Mouse (Mus musculus) frontal cortex, postnatal 14 days (tissue): ENCODE measurements at regions not wholly inside any gene's neighbourhood (a gene's known extent, or its start where the extent isn't known, plus 50 kb on each side); places are given as distances from the start of the nearest gene placed in this dataset.
A peak's percentile ranks its signal among the peaks of the same experiment; 100 is the strongest.

Experiments used
- DNase-seq, 2 experiments: peaks; one replicate each; pipeline ENCODE4 v3.0.0; 2022; ENCODE audit warnings: low spot score in 2 of 2

DNA sequence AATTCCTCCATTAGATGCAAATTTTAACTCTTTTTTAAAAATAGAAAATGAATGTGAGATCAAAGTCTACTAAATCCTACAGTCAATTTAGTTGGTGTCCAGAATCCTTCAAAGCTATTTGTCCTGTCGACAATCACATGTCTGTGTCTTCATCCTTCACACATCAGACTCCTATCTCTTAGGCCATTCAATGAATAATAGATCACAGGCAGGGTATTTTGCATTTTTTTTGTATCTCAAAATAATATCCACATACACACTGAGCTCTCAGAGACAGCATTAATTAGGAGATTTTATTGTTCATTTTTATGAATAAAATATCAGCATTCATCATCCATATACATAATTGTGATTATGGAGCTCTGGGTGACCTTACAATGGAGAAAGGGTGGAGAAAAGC is 427.2 kb downstream of the Hao1 start:
- no peak for DNase-seq

DNA sequence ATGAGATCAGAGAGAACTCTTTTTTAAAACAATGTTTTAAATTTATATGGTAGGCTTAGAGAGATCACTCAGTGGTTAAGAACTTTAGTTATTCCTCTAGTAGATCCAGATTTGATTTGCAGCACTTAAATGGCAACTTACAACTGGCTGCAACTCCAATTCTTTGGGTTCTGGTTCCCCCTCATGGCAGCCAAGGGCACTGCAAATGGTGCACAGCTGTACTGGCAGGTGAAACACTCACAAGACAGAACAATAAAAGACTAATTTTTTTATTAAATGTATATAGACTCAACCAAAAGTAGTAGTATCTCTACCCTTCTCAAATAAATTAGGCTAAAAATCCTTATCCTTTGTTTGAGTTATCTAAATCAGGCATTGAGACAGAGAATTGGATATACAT is 446.9 kb downstream of the Hao1 start:
- DNase-seq, result no peak

DNA sequence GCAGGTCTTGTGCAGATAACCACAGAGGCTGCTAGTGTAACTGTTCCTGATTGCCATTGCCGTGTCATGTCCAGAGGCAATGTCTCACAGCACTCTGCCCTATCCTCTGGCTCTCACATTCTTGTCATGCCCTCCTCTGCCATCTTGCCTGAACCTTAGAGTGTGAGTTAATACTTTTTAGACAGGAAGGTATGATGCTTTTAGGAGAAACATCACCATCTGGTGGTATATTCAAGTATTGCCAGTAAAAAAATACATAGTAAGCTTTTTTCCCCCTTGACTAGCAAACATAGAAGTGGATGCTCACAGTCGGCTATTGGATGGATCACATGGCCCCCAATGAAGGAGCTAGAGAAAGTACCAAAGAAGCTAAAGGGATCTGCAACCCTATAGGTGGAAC is 465.8 kb downstream of the Hao1 start:
- no peak for DNase-seq

DNA sequence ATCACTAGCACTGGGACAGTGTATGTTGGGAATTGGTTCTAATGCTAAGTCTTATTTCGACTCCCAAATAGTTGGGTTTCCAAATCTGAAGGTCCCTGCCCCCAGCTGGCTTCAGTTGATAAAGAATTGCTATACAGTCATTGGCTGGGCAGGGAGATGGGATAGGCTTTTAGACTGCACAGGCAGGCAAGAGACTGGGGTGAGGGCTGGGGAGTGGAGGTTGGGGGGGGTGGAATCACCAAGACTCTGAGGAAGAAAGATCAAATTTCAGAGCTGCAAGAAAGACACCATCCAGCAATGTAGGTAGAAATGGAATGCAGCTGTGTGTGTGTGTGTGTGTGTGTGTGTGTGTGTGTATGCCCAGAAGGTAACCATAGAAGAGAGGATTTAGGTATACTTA is 474.0 kb downstream of the Hao1 start:
- no peak for DNase-seq

DNA sequence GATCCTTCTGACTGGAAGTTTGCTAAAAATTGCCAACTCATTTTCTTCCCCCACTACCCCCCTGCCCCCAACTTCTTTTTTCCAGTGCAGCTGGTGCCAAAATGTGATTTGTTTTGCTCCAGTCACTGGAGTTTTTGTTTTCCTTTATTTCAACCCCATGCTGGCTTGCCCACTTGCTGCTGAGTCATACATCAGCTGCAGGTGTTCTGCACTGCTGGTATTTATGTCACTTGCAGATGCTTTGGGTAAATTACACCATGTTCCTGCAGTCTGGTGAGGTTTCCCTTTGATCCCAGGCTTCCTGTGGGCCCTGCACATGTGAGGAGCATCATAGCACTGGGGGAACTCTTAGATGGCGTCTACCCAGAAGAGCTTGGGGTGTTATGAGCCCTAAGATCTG is 476.2 kb downstream of the Hao1 start:
- DNase-seq, result no peak

DNA sequence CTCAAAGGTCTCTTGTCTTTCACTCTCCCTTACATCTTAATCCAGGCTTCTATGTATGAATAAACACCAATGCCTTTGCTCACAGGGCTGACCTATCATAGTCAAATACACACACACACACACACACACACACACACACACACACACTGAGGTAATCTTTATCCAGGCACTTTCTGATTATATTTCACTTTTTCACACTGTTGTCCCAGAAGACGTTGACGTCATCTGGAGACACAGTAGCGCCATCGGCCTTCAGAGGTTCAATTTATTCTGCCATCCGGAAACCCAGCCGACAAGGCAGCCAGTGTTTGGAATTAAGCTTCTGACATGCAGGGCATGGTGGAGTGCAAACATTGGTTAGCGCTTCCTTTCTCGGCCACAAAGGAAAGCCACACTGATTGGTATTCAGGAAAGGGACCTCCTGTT is 486.2 kb downstream of the Hao1 start:
- no peak for DNase-seq

DNA sequence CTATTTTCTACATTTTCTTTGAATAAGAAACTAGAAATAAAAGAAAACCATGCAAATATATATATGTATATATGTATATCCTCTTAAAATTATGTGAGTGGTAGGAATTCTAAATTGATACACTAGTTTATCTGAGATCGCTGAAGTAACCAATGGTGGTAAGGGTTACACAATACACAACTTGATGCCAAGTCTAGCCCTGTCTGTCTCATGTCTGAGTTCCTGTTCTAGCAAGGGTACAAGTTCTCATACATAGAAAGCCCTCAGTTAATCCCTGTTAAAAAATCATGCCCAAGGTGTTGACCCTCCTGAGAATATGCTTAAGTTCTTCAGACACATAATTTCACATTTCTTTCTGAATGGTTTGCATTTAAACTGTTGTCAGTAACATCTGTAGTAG is 486.8 kb downstream of the Hao1 start:
- DNase-seq, result no peak

DNA sequence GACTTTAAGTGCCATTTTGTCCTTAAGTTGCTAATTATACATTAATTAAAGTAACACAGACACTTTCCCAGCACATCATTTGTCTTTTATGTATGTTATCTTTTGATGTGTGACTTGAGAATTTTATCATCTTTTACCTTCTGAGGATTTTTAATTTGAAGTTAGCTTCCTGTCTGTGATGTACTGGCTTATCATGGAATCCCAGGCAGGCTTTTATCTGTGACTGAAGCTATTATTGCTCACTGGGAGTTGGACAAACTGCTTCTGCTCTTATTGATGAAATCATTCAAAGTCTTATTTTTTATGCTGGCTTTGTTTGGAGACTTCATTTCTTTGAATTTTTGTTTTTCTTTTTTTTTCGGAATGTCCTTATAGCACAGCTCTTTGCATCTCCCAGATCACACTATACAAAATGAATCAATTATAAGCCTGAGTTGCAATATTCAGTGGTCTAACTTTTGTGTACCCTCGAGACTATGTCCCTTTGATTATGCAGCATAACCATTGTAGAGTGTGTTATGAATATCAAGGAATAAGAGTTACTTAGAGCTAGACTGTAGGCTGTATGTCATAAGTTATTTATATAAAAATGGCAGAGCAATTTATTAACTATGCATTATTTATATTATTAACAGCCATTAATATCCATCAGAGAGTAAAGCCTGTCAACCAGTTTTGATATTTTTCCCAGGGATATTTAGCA is 494.1 kb downstream of the Hao1 start:
- DNase-seq, result no peak

DNA sequence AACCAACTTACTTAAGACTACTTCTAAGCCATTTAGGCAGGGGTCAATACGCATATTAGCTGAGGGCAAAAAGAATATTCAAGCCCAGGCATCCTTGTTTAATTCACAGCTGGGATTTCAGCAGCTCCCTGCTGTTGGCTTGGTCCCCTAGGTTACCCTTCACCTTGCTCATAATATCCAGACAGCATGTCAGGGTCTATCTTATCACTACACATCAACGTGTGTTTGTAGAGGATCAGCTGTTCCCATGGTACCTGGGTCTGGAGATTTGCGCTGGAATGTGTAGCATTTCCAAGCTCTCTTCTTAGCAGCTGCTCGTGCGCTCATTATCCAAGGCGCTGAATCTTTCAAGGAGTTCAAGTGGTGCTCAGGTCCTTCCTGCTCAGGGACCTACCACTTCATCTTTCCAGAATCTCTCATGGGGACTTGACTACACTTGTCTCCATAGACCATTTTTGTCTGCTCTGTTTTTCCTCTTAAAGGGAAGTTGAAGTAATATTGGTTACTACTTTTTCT is 484.5 kb downstream of the Bmp2 start:
- DNase-seq, result no peak

DNA sequence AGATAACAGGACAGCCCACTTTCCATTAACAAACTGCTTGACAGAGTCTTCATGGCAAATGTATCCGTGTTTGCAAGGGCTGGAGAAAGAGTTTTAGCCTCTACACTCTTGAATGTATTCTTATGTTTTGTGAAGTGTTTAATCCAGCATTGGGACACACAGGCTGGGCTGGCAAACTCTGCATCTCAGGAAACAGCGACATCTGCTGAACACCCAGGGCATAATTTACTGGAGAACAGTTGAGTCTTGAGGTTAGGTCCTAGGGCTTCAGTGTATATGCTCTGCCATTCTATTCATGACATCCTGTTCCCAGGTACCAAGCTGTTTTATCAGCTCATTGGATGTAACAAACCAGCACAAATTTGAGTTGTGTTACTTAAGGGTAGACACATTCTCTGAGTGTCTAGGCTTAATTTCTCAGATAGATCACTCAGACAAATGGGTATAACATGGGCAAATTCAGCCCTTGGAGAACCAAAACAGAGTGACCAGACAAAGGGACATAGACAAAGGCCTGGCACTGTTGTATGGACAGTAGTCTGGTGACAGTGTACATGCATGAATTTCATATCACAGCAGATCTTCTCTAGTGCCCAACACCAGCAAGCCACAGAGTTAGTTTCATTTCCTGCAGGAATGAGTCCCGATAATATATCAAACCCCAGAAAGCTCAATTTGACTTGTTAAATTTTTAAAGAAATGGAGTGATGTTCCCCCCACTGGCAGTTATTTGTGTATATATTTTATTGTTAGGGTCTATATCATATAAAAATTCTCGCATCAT is 477.9 kb downstream of the Bmp2 start:
- peak in 1 of 2 experiments; percentile 30 for DNase-seq

DNA sequence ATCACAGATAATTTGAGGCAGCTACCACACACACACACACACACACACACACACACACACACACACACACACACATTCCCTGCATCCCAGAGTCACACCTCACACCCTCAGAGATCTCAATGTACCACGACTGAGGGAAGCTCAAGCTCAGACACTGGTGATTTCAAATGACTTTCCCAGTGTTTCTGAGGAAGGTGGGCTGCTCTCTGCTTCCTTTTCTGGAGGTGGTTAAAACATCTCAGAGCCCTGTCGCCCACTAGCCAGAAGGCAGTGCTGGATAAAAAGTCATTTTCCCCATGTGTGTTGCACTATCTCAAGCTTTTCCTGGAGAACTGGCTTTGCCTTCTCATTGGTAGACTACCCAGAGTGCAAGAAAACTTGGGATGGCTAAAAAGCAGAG is 477.2 kb downstream of the Bmp2 start:
- DNase-seq, result no peak

DNA sequence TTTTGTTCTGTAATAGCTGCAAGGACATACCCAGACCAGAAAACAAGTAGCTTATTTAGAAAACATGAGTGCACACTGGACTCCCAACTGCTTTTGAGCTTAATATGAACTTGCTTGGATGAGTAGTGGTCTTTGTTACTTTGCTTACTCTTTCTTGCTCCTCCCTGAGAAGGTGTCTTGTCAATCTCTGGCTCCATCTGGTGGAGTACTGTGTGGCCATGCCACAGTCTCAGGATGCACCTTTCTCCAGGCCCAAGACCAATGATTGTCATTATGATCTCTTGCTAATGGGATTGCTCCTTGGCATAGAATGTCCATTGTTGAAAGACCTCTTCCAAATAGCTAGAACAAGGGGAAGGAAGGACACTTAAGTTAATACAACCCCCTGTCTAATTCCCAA is 465.1 kb downstream of the Bmp2 start:
- peak in 1 of 2 experiments; percentile 10 for DNase-seq

DNA sequence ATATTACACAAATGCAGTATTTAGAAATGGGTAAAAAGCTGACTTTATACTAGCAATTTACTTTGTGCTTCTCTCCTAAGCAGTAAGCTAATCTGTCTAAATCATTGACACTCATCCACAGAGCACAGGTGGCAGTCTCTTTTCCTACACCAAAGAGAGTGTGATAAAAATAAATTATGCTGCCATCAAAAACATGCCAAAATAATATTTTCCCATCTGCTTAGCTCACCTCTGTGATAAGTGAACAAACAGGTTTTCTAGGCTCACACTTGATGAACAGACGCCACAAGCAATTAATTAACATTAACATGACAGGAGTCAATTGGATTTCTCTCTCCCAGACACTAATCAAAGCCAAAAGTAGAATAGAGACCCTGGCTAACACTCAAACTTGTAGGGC is 451.2 kb downstream of the Bmp2 start:
- DNase-seq, result no peak

DNA sequence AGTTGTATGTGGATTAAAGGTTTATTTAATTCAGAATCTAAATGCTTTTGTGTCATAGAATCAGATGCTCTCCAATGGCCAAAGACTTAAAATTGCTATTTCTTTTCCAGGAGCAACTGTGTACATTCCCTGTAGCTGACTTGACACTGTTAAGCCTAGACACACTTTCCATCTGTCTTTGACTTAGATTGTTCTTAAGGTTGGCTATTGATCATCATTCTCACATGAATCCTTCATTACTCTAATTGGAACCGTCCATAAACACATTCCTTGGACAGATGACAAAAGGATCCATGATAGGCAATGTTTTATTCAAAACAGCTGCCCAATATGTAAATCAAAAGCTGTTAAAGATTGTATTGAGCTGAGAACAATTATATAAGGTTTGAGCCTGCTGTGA is 442.8 kb downstream of the Bmp2 start:
- DNase-seq, result no peak

DNA sequence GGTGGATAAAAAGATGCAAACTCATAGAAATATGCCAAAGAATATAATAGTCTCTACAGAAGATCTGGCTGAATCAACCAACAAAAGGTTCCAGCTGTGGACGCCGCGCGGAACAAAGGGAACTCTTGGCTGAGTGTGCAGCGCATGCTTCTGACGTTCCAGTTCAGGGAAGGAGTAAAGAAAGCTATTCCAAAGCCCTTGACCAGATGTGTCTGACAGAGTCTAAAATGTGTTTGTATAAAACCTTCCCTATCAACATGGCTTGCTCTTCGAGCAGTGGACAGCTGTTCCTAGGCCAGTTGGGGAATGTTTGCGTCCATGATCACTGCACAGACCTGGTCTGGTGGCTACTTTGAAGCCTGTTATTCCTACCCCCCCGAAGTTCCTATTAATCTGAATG is 442.4 kb downstream of the Bmp2 start:
- peak in 1 of 2 experiments; percentile 2 for DNase-seq

DNA sequence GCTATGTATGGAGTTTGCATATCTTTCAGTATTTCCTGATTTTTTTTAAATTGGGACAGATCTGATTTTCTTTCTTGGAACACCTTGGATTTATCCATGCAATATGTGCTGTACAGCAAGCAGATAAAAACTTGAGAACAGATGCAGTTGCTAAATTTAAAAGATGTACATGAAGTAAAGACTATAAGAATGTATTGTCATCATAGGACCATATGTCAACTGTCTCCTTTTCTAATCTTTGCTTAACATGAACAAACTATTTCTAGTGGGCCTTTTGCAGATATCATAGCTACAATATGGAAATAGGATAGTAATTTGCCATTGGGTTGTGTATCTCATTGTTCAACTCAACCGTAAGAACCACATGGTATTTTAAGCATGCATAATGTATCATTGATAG is 435.7 kb downstream of the Bmp2 start:
- DNase-seq, result no peak
